Mouse (Mus musculus) erythroblast, embryonic 14.5 days (primary cell): ENCODE results near the gene Mrpl21.

ENCODE experiments used
- GATA1 ChIP-seq: IDR thresholded peaks from 2 replicates; pipeline ENCODE4 v1.6.1; 2012; ENCODE audit warnings: low read length, inconsistent platforms, mixed read lengths
- TAL1 ChIP-seq: IDR thresholded peaks from 3 replicates; pipeline ENCODE4 v1.6.1; 2012; ENCODE audit warnings: low read length, inconsistent platforms, mixed read lengths

DNA sequence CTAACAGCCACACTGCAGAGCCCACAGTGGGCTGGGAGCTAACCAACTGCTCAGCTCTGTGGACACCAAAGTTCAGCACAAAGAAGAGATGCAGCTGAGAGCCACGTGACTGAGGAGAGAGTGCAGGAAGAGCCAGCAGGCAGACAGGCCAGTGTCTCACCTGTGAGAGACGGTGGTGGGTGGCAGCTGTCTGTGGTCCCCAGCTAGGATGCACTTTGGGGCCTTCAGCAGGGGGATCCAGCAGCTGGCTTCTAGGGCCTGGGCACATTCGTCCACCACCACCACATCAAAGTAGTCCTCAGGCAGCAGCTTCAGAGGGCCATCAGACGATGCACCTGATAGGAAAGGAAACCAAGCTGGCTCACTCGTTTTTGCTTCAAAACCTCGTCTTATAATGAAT is 11.3 kb upstream of the Mrpl21 start:
- TF ChIP-seq TAL1 (no peak), GATA1 (no peak)
